Mouse (Mus musculus): ENCODE results near the gene Chml.

GRCm38 (mm10) chr1:175708013-175708412 lies 15.3 kb upstream of the Chml start:
- TF ChIP-seq CTCF (IDR thresholded peaks at IDR 0.05; ENCODE audit: borderline replicate concordance, insufficient read depth, low read length) = no peak
- TF ChIP-seq POLR2A (IDR thresholded peaks at IDR 0.05; ENCODE audit: low read depth, low read length) = no peak
